Mouse (Mus musculus) E14TG2a.4 (cell line): ENCODE results near the gene Tectb.

ENCODE experiments used
- H3K27me3 ChIP-seq: 2 replicates; pipeline ENCODE4 v1.6.1; 2014; ENCODE audit warnings: low read length, control low read depth; ENCODE audit not compliant: insufficient read depth
- H3K36me3 ChIP-seq: 2 replicates; pipeline ENCODE4 v1.6.1; 2014; ENCODE audit warnings: low read length, control low read depth; ENCODE audit not compliant: insufficient read depth
- H3K4me1 ChIP-seq: replicated peaks from 2 replicates; pipeline ENCODE4 v1.6.1; 2014; ENCODE audit warnings: low read depth, low read length, control low read depth
- H3K4me3 ChIP-seq: replicated peaks from 2 replicates; pipeline ENCODE4 v1.5.1; 2014; ENCODE audit warnings: mild to moderate bottlenecking, low read length
- H3K9me3 ChIP-seq: 2 replicates; pipeline ENCODE4 v1.6.1; 2014; ENCODE audit warnings: low read length, control low read depth
- CTCF ChIP-seq: conservative IDR thresholded peaks from 2 replicates; pipeline ENCODE4 v1.5.1; 2014; ENCODE audit warnings: low read length
- NANOG ChIP-seq: IDR thresholded peaks from 2 replicates; pipeline ENCODE4 v1.6.1; 2014; ENCODE audit warnings: borderline replicate concordance, low read length, mixed read lengths
- POU5F1 ChIP-seq: IDR thresholded peaks from 2 replicates; pipeline ENCODE4 v1.6.1; 2014; ENCODE audit warnings: low read length, borderline replicate concordance

Tectb gene

DNA sequence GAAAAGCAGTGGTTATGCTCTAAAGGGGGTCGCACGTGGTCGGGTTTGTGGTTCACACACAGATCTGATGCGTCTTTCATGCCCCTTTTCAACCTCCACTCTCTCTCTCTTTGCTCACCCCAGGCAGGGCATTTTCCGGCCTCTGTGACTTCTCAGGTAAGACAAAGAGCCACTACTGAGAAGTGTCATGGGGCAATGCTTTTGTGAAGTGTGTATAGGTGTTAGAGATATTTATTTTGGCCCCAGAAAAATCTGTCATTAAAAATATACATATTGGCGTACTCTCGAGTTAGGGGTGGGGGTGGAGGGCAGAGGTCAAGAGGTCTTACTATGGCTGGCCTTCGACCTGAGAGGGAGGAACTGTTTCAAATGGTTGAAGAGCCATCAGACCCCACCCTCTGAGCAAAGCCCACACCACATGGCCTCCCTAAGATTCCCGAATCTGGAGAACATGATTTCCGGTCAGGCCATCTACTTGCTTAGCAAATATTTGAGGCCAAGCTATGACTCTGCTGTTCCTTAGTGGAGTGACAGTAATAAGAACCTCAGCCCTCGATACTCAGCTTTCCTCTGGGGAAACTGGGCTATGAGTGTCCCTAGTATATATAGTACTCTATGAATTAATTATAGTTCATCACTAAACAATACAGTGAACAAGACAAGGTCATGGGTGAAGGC lies 13.3 kb downstream of the Tectb start:
- H3K27me3 ChIP-seq = no peaks in the 10 kb centered on the region
- no peak overlapping the region for H3K4me3 ChIP-seq
- no peak for TF ChIP-seq CTCF
- TF ChIP-seq NANOG = no peak
- no peak for TF ChIP-seq POU5F1
- H3K4me1 ChIP-seq = peaks cover 4% of the 10 kb centered on the region
- no peaks in the 10 kb centered on the region for H3K36me3 ChIP-seq
- no peaks in the 10 kb centered on the region for H3K9me3 ChIP-seq

DNA sequence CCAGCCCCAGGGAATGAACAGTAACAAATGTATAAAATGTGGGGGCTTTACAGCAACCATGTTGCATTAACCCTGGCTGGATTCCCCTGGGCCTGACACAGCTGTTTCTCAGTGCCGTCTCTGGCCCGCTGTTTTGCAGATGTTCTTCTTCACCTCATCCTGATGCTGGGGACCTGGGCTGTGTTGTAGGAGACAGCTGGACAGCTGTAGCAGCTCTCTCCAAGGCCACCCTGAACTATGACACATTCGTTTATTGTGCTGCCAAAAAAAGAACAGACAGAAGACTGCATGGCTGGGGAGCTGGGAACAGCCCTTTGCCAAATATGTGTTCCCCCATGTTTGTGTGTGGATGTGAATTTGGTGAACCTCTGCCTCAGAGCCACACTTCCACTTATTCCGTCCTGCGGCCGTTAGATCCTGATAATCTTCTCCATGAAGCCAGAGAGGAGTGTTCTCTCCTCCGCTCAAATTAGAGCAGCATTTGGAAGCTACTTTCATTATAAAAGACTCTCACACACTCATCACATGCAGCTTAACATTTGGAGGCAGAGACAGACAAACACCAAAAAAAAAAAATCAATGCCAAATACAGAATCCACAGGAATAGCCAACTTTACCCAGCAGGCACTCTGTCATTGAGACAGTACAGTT lies 14.1 kb downstream of the Tectb start:
- H3K27me3 ChIP-seq = no peaks in the 10 kb centered on the region
- TF ChIP-seq CTCF (no peak), NANOG (no peak), POU5F1 (no peak)
- no peaks in the 10 kb centered on the region for H3K36me3 ChIP-seq

DNA sequence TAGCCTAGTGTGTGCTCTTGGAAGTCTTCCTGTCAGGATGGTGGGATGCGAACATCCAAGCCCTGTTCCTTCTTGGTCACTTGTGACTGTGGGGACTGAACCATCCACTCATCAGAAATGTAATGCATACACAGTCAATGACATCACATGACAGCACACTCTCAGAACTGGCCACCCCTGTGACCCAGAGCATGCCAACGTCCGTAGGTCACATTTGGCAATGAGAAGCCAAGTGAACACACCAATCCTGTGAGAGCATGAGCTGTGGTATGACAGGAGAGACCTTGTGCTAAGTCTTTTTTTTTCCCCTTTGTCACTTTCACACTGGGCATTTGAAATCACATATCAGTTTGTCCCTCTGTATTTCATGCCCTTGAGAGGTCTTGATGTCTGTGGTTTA lies 15.0 kb downstream of the Tectb start:
- Histone ChIP-seq H3K9me3 (no peaks in the 10 kb centered on the region), H3K4me1 (peaks cover 11% of the 10 kb centered on the region), H3K36me3 (no peaks in the 10 kb centered on the region), H3K4me3 (no peak overlapping the region), H3K27me3 (no peaks in the 10 kb centered on the region)
- TF ChIP-seq CTCF = no peak
- no peak for TF ChIP-seq NANOG
- TF ChIP-seq POU5F1 = no peak

More for the DNA sequence above, 14.1 kb downstream of the Tectb start:
- H3K4me3 ChIP-seq = no peak overlapping the region
- no peaks in the 10 kb centered on the region for H3K9me3 ChIP-seq
- peaks cover 11% of the 10 kb centered on the region for H3K4me1 ChIP-seq

DNA sequence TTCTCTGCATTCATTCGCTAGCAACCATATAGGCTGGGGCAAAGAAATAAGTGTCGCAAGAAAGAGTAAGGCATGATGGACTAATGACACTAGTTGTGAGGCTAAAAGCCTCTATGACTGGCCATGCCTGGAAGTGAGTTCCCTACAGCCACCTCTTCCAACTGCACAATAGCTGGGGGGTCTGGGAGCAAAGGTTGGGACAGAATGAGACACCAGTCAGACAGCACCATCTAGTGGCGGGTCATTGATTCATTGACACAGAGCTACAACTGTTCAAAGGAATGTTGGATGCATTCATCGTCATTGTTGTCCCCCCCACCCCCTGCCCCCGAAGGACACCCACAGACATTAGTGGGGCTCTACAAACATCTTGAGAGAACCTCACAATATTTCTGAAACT lies 17.8 kb downstream of the Tectb start:
- Histone ChIP-seq H3K36me3 (no peaks in the 10 kb centered on the region), H3K4me1 (peaks cover 11% of the 10 kb centered on the region), H3K9me3 (no peaks in the 10 kb centered on the region), H3K27me3 (no peaks in the 10 kb centered on the region), H3K4me3 (no peak overlapping the region)
- TF ChIP-seq POU5F1 (no peak), CTCF (peak; percentile 43), NANOG (no peak)

DNA sequence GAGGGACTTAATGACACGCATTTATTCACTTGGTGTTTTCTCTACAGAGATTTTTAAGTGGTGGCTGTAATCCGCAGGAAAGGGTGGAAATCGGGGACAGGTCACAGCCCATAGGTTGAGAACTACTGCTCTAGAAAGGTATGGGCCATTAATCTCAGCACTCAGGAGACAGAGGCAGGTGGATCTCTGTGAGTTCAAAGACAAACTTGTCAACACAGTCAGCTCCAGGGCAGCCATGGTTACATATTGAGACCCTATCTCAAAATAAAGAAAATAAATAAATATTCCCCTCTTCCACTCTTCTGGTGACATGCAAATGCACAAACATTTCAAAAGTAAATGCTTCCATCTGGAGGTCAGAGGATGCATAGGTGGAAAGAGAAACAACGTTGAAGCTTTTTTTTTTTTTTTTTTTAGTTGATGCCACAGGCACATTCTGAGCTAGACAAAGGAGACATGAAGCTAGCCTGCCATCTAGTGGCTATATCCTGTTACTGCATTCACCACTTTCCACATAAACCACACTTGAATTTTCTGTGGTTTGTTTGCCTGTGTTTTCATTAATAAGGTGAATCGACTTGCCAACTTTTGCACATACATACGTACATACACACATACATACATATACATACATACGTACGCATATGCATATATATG lies 26.1 kb downstream of the Tectb start:
- Histone ChIP-seq H3K4me1 (peaks cover 10% of the 10 kb centered on the region), H3K27me3 (peaks cover 10% of the 10 kb centered on the region), H3K36me3 (no peaks in the 10 kb centered on the region), H3K4me3 (no peak overlapping the region), H3K9me3 (no peaks in the 10 kb centered on the region)
- TF ChIP-seq NANOG (no peak), CTCF (peak; percentile 88)

DNA sequence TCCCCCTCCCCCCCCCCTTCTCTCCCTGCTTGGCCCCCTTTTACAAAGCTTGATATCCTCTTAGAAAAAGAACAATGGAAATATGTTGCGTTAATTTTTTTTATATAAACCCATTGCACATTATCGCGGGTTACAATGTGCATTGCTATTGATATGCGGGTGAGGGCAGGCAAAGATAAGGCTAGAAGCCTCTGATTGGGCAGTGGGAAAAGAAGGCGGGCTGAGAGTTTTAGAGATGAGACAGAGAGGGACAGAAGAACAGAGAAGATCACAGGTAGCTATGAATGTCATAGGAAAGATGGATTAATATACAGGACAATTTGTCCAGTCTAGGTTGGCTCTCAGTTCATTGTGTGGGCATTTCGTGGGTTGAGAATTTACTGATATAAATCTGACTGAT lies 26.7 kb downstream of the Tectb start:
- no peaks in the 10 kb centered on the region for H3K9me3 ChIP-seq
- TF ChIP-seq NANOG = no peak
- no peak for TF ChIP-seq CTCF
- TF ChIP-seq POU5F1 = no peak
- peaks cover 10% of the 10 kb centered on the region for H3K4me1 ChIP-seq
- no peaks in the 10 kb centered on the region for H3K36me3 ChIP-seq
- H3K4me3 ChIP-seq = no peak overlapping the region
- peaks cover 10% of the 10 kb centered on the region for H3K27me3 ChIP-seq

DNA sequence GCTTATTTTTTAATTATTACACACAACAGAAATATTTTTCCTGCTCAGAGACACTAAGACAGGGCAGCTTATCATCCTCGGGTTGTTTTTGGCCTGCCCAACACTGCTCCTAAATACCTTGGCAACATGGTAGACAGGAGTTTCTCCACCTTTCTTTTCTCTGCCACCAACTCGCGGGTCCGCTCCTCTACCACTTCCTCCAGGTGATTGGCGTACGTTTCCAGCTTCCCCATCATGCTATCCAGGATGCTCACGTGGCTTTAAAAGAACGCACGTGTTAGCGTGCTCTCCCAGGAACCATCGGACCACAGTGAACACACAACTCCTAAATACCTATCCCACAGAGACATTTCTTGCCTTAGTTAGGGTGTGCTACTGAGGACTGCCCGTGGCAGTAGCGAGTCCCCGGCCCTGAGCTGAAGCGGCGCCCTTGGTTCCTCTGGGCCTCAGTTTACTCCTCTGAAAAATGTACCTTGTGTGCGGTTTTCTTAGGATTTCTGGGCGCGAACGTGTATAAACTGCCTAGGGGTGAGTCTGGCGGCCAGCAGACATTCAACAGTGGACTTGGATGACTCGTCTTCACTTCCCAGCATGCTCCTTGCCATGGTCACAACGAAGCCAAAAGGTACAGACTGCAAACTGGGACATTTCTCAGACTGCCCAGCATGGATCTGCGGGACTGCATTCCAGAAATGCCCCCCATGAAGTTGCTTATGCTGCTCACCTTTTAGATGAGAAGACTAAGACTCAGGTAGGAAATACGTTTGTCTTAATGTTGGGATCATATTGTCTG lies 27.4 kb downstream of the Tectb start:
- Histone ChIP-seq H3K36me3 (no peaks in the 10 kb centered on the region), H3K9me3 (no peaks in the 10 kb centered on the region), H3K27me3 (peaks cover 10% of the 10 kb centered on the region), H3K4me3 (peak overlapping the region; percentile 50), H3K4me1 (peaks cover 10% of the 10 kb centered on the region)
- TF ChIP-seq POU5F1 = no peak
- TF ChIP-seq CTCF = no peak
- no peak for TF ChIP-seq NANOG

DNA sequence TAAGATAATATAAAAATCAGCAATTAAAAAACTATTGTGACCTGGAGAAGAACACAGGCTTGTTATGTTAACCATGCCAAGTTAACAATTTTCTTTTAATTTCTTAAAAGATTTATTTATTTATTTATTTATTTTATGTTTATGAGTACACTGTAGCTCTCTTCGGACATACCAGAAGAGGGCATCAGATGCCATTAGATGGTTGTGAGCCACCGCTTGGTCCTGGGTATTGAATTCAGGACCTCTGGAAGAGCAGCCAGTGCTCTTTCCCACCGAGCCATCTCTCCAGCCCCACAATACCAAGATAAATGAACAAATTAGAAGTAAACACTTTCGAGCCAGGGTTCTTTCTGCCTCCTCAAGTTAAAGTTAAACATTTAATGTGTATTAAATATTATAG lies 28.1 kb downstream of the Tectb start:
- Histone ChIP-seq H3K4me1 (peaks cover 10% of the 10 kb centered on the region), H3K36me3 (no peaks in the 10 kb centered on the region), H3K9me3 (no peaks in the 10 kb centered on the region), H3K4me3 (no peak overlapping the region), H3K27me3 (peaks cover 10% of the 10 kb centered on the region)
- TF ChIP-seq CTCF (no peak), POU5F1 (no peak), NANOG (no peak)
